Mouse (Mus musculus): Measurements from ENCODE around the gene Peak1. TPM values are rescaled to one million over a fixed set of nuclear protein-coding genes. Genes with fewer than 3 reads are reported as not detected.

Gene Peak1
- polyA plus RNA-seq, 1 experiment from 2014 or later: 27.3 TPM

DNA sequence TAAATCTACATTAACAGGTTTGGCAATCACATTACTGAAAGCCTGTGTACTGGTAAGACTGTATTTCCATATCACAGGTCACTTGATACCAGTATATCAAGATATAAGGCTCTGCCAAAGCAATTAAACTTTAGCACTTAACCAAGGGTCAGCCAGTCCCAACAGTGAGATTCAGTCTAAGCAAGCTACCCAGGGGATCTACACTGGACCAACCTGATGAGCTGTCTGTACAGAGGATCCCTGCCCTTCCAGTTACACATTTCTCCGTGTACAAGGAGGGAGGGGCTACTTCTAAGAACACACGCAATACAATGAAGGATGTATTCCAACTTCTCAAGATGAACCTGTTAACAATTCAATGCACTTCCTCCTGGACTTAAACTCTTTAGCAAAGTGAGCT lies 259.8 kb downstream of the Peak1 start:
- Histone ChIP-seq H3K4me3 (ENCODE audit: low read depth, low read length) (no peak overlapping the region), H3K9ac (replicated peaks; ENCODE audit: low read depth, low read length) (no peak overlapping the region), H3K4me2 (replicated peaks; ENCODE audit: low read depth, low read length) (no peak overlapping the region), H3K27me3 (ENCODE audit: control insufficient read depth, insufficient read depth, low read length) (no peaks in the 10 kb centered on the region), H3K27ac (ENCODE audit: low read length) (no peak overlapping the region), H3K4me1 (ENCODE audit: control insufficient read depth, insufficient read depth, low read length) (peaks cover 24% of the 10 kb centered on the region; the same call in 1 of the 2 replicates), H3K36me3 (ENCODE audit: control insufficient read depth, insufficient read depth, low read length) (no peaks in the 10 kb centered on the region), H3K9me3 (ENCODE audit: control insufficient read depth, low read depth, low read length) (no peaks in the 10 kb centered on the region)
- WGBS: 52% methylated on average over 2 of the region's 2 CpGs
- no peak for ATAC-seq (ENCODE audit: insufficient number of reproducible peaks, insufficient read depth, low FRiP score, low read depth)

DNA sequence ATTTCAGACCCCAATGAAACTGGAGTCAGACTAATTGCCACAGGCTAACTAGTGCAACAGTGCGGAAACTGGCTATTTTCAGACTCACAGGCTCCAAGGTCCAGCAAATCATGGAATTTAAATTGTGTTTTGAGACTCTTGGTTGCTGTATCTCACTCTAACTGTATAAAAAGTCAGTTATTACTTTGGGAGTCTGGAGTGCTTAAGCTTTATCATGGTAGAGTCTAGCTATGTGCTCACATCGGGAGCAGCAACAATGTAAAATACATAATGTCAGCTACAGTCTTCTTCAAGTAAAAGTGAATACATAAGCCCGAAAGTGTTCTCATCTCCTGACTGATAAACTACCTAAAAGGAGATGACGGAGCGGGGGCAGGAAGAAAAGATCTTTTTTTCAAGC lies 263.3 kb downstream of the Peak1 start:
- 0 out of 2 replicates have a peak, but pooled peaks cover 3% of the 10 kb centered on the region for H3K36me3 ChIP-seq (ENCODE audit: control insufficient read depth, insufficient read depth, low read length)
- H3K4me2 ChIP-seq (replicated peaks; ENCODE audit: low read depth, low read length): no peak overlapping the region
- ATAC-seq (ENCODE audit: insufficient number of reproducible peaks, insufficient read depth, low FRiP score, low read depth): no peak

DNA sequence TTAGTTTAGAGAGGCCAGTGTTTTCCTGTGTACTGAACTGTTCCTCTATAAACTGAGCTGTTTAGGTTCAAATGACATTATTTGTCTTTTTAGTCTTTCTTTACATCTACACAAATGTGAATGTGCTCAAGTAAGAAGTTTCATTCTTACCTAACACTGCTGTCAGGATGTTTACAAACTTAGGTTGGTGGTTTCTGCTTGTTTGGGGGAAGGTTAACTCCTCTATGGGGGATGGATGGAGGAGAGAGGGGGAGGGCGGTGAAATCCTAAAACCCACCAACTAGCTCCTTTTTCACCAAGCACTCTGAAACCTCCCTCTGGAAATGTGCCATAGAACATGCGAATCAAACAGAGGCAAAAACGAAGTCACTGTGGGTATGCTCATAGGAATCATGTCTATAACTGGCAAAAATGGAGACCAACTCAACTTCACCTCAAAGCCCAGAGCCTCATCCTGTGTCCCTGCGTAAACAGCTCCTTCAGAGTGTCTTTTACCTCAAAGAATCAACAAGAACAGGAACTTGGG lies 265.3 kb downstream of the Peak1 start:
- Histone ChIP-seq H3K4me1 (ENCODE audit: control insufficient read depth, insufficient read depth, low read length) (0 out of 2 replicates have a peak, but pooled peaks cover 12% of the 10 kb centered on the region), H3K9me3 (ENCODE audit: control insufficient read depth, low read depth, low read length) (no peaks in the 10 kb centered on the region), H3K27ac (ENCODE audit: low read length) (peak overlapping the region; percentile 39; the same call in 1 of the 2 replicates), H3K27me3 (ENCODE audit: control insufficient read depth, insufficient read depth, low read length) (no peaks in the 10 kb centered on the region), H3K4me3 (ENCODE audit: low read depth, low read length) (no peak overlapping the region), H3K9ac (replicated peaks; ENCODE audit: low read depth, low read length) (no peak overlapping the region), H3K36me3 (ENCODE audit: control insufficient read depth, insufficient read depth, low read length) (0 out of 2 replicates have a peak, but pooled peaks cover 3% of the 10 kb centered on the region), H3K4me2 (replicated peaks; ENCODE audit: low read depth, low read length) (no peak overlapping the region)
- 62% methylated on average over 4 of the region's 4 CpGs for WGBS
- ATAC-seq (ENCODE audit: insufficient number of reproducible peaks, insufficient read depth, low FRiP score, low read depth): no peak

More for the DNA sequence above, 263.3 kb downstream of the Peak1 start:
- no peak overlapping the region for H3K9ac ChIP-seq (replicated peaks; ENCODE audit: low read depth, low read length)
- peaks cover 25% of the 10 kb centered on the region; the same call in 1 of the 2 replicates for H3K4me1 ChIP-seq (ENCODE audit: control insufficient read depth, insufficient read depth, low read length)
- H3K27me3 ChIP-seq (ENCODE audit: control insufficient read depth, insufficient read depth, low read length): no peaks in the 10 kb centered on the region
- WGBS: 88% methylated on average over 5 of the region's 5 CpGs
- H3K4me3 ChIP-seq (ENCODE audit: low read depth, low read length): no peak overlapping the region
- H3K27ac ChIP-seq (ENCODE audit: low read length): no peak overlapping the region
- no peaks in the 10 kb centered on the region for H3K9me3 ChIP-seq (ENCODE audit: control insufficient read depth, low read depth, low read length)

DNA sequence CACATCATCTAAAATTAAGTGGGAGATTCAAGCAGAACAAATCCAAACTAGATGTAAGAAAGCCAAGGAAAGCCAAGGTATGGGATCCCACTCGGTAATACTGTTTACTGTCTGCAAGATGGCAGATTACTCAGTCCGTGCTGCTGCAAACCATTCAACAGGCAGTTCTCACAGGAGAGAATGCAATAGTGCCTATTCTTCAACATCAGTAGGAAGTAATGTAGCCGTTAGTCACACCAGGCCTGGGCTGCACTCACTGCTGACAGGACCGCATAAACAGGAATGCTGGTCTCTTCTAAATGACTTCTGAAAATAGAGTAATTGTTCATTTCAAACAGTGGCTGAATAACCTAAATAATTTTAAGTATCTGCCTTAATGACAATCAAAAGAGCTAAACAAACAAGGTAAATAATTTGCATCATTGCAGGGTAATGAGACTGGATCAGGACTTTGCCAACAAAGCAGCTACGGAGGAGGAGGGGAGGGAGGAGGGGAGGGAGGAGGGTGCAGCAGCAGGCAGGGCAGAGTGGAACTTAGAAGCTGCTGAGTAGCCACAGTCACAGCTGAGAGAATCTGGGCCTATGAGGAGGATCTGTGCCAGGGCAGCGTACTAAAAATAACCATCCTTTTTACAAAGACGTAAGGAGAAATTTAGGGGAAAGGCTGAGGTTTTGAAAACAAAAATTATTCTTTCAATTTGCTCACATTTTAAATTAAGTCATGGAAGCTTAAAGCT lies 266.0 kb downstream of the Peak1 start:
- 34% methylated on average over 7 of the region's 7 CpGs for WGBS
- Histone ChIP-seq H3K36me3 (ENCODE audit: control insufficient read depth, insufficient read depth, low read length) (peaks cover 7% of the 10 kb centered on the region; the same call in 1 of the 2 replicates), H3K4me3 (ENCODE audit: low read depth, low read length) (no peak overlapping the region), H3K27me3 (ENCODE audit: control insufficient read depth, insufficient read depth, low read length) (no peaks in the 10 kb centered on the region), H3K9me3 (ENCODE audit: control insufficient read depth, low read depth, low read length) (no peaks in the 10 kb centered on the region), H3K4me1 (ENCODE audit: control insufficient read depth, insufficient read depth, low read length) (0 out of 2 replicates have a peak, but pooled peaks cover 12% of the 10 kb centered on the region), H3K9ac (replicated peaks; ENCODE audit: low read depth, low read length) (no peak overlapping the region), H3K4me2 (replicated peaks; ENCODE audit: low read depth, low read length) (no peak overlapping the region), H3K27ac (ENCODE audit: low read length) (peak overlapping the region; percentile 44; the same call in 1 of the 2 replicates)
- no peak for ATAC-seq (ENCODE audit: insufficient number of reproducible peaks, insufficient read depth, low FRiP score, low read depth)

Small RNAs within 50 kb of the gene (microRNA-seq; reads per million reads assigned to microRNA genes)
- 0.78 reads per million for gene Gm24270

Other genes starting within 250 kb of the Peak1 start
- gene Hmg20a, start 542 bp upstream of the Peak1 start, polyA plus RNA-seq (2014; fragmentation: Nextera tagmentation; extraction: Ambion mirVana): 60.9 and 61.8 TPM in 2 replicates